Mouse (Mus musculus): ENCODE results near the gene Mertk.

DNA sequence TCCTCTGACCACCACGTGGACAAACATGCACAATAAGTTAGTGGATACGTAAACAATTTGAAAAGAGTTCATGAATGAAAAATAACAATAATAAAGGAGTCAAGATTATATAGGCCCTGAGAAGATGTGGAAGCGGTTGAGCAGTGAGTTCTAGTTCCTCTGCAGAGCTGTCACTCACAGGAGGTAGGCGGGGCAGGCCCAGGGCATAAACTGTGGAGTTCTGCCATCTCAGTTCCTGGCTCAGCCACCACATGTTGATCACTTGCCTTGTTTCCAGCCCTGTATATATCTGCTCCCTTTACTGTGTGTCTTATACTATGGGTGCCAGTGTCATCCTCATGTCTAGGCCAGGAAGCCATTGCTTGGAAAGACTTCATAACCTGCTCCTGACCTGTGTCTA, 104.7 kb downstream of the Mertk start:
- TF ChIP-seq CTCF (IDR thresholded peaks at IDR 0.05) = no peak
- no peak for TF ChIP-seq EP300 (IDR thresholded peaks at IDR 0.05)
